Mouse (Mus musculus) ES-E14 (cell line): ENCODE measurements around the gene Hs3st1. TPM values are rescaled to one million over a fixed set of nuclear protein-coding genes. Genes with fewer than 3 reads are reported as not detected.

Experiments
- DNase-seq: peaks from one replicate; pipeline ENCODE4 v3.0.0-alpha.2; 2013; ENCODE audit warnings: low read depth, low spot score
- H3K27ac ChIP-seq: 2 replicates; pipeline ENCODE4 v1.5.1; 2012; ENCODE audit warnings: low read depth, mild to moderate bottlenecking, low read length, moderate library complexity, mixed read lengths; ENCODE audit not compliant: poor library complexity, insufficient read depth, severe bottlenecking
- H3K36me3 ChIP-seq: 2 replicates; pipeline ENCODE4 v1.6.1; 2012; ENCODE audit warnings: mild to moderate bottlenecking, low read length, moderate library complexity, mixed read lengths; ENCODE audit not compliant: control insufficient read depth, poor library complexity, insufficient read depth, severe bottlenecking
- H3K4me1 ChIP-seq, 2 experiments: fragments of 150-350 bp in 1 of 2; sonication (generic) in 1 of 2; 2 replicates each; pipeline ENCODE4 v1.6.1; 2012; ENCODE audit warnings: low read length in 2 of 2, mild to moderate bottlenecking in 1 of 2, mixed read lengths in 1 of 2; ENCODE audit not compliant: control insufficient read depth in 2 of 2, insufficient read depth in 2 of 2, poor library complexity in 1 of 2
- H3K4me3 ChIP-seq, 2 experiments: fragments of 150-350 bp in 1 of 2; sonication (generic) in 1 of 2; 2 replicates each; pipeline ENCODE4 v1.5.1; 2012; ENCODE audit warnings: low read length in 2 of 2, low read depth in 1 of 2, mild to moderate bottlenecking in 1 of 2, mixed read lengths in 1 of 2; ENCODE audit not compliant: insufficient read depth in 1 of 2, poor library complexity in 1 of 2, severe bottlenecking in 1 of 2
- H3K9ac ChIP-seq: 2 replicates; pipeline ENCODE4 v1.6.1; 2012; ENCODE audit warnings: low read depth, mild to moderate bottlenecking, low read length, mixed read lengths; ENCODE audit not compliant: poor library complexity, insufficient read depth, severe bottlenecking
- H3K9me3 ChIP-seq: fragments of 150-350 bp; sonication (generic); 2 replicates; pipeline ENCODE4 v1.6.1; 2012; ENCODE audit warnings: low read depth, mild to moderate bottlenecking, low read length; ENCODE audit not compliant: control insufficient read depth, insufficient read depth
- CHD2 ChIP-seq: IDR thresholded peaks from 2 replicates; pipeline ENCODE4 v1.6.1; 2014; ENCODE audit warnings: mild to moderate bottlenecking, low read depth, low read length, inconsistent platforms
- HCFC1 ChIP-seq: IDR thresholded peaks from 2 replicates; pipeline ENCODE4 v1.6.1; 2012; ENCODE audit warnings: low read length, inconsistent platforms, borderline replicate concordance; ENCODE audit not compliant: insufficient read depth
- MAFK ChIP-seq: IDR thresholded peaks from 2 replicates; pipeline ENCODE4 v1.6.1; 2014; ENCODE audit warnings: mild to moderate bottlenecking, low read depth, low read length, inconsistent platforms; ENCODE audit not compliant: insufficient read depth
- ZC3H11A ChIP-seq: IDR thresholded peaks from 2 replicates; pipeline ENCODE4 v1.6.1; 2012; ENCODE audit warnings: low read depth, mild to moderate bottlenecking, inconsistent platforms, low read length, borderline replicate concordance
- ZNF384 ChIP-seq: IDR thresholded peaks from 2 replicates; pipeline ENCODE4 v1.6.1; 2012; ENCODE audit warnings: low read depth, low read length, inconsistent platforms
- in situ Hi-C, 2 experiments: fragments of 600-800 bp; cut with MboI; formaldehyde crosslinking; loops; one replicate each; pipeline ENCODE4 v1.15.1; 2025; ENCODE audit warnings: low sequenced_read_pairs in 2 of 2, inconsistent platforms in 1 of 2; ENCODE audit not compliant: unreplicated experiment in 2 of 2
- total RNA-seq: library from RNA; depleted of rRNA; stranded (reverse); fragments of 300-350 nt; gene quantifications from 2 replicates; pipeline ENCODE4 v1.2.3, GENCODE M21; 2012

The Hs3st1 gene
- total RNA-seq, 1 experiment = 6.9 TPM

DNA sequence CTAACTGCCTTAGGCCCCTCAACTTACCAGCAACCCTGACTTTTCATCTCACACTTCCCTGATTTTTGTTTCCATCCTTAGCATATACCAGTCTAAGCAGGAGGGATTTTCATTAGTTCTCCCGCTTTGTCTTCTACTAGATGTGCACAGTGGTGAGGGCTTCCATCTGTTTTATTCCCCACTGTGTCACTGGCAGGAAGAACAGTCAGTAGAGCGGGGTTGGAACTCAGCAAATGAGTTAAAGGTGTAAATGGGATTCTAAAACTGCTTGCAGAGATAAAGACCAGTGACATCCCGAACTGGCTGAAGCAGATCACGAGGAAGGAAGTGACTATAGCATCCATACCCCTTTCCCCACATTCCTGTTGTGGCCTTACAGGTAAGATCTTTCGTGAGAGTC is 116.3 kb downstream of the Hs3st1 start:
- Histone ChIP-seq H3K4me3 (no peak overlapping the region), H3K9me3 (no peaks in the 10 kb centered on the region), H3K36me3 (no peaks in the 10 kb centered on the region), H3K9ac (no peak overlapping the region), H3K4me1 (no peaks in the 10 kb centered on the region), H3K27ac (no peak overlapping the region)
- in situ Hi-C loops = loop anchor here (25.0 kb wide), 1 partner anchor 852 kb away; no protein-coding TSS in a partner anchor
- no peak for DNase-seq
- TF ChIP-seq CHD2 (no peak), ZC3H11A (no peak), MAFK (no peak), ZNF384 (no peak), HCFC1 (no peak)

DNA sequence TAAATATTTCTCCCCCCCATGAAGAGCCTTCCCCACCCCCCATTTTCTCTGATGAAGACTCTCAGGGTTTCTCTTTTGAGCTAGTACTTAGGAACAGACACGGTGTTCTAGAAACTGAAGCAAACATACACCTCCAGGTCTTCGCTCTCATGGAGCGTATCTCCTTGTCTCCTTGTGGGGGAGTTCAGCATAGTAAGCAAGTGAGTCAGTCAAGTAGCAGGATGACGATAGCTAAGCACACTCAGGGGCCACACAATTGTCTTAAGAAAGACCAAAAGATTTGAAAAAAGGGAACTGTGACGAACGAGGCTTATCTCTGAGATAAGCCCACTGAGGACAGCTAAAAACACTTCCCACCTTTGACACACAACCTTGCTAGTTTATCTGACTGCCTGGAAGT is 117.4 kb downstream of the Hs3st1 start:
- Histone ChIP-seq H3K36me3 (no peaks in the 10 kb centered on the region), H3K9ac (no peak overlapping the region), H3K27ac (no peak overlapping the region), H3K9me3 (no peaks in the 10 kb centered on the region), H3K4me1 (no peaks in the 10 kb centered on the region), H3K4me3 (no peak overlapping the region)
- TF ChIP-seq ZNF384 (no peak), HCFC1 (no peak), ZC3H11A (no peak), CHD2 (no peak), MAFK (no peak)
- in situ Hi-C loops = loop anchor here (25.0 kb wide), 1 partner anchor 851 kb away; no protein-coding TSS in a partner anchor
- DNase-seq = no peak

DNA sequence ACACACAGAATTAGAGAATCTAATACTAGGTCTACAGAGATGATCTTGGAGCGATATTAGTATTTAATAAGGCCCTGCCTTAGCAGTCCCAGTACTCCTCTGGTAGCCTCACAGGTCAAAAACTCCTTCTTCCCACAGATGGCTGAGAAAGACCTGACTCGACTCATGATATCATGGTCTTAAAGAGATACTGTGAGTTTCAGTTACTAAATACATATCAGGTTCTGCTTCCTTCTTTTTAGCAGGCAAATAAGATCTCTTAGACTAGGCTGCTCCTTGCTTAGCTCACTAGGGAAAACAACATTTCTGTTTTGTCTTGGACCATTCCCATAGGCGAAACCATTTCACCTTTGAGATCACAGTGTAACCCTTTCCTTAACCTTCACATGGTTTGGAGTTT is 119.2 kb downstream of the Hs3st1 start:
- in situ Hi-C loops = loop anchor here (25.0 kb wide), 1 partner anchor 849 kb away; no protein-coding TSS in a partner anchor
- Histone ChIP-seq H3K9ac (no peak overlapping the region), H3K9me3 (no peaks in the 10 kb centered on the region), H3K36me3 (no peaks in the 10 kb centered on the region), H3K4me1 (no peaks in the 10 kb centered on the region), H3K4me3 (no peak overlapping the region), H3K27ac (no peak overlapping the region)
- DNase-seq = no peak
- TF ChIP-seq ZNF384 (no peak), MAFK (no peak), ZC3H11A (no peak), CHD2 (no peak), HCFC1 (no peak)

DNA sequence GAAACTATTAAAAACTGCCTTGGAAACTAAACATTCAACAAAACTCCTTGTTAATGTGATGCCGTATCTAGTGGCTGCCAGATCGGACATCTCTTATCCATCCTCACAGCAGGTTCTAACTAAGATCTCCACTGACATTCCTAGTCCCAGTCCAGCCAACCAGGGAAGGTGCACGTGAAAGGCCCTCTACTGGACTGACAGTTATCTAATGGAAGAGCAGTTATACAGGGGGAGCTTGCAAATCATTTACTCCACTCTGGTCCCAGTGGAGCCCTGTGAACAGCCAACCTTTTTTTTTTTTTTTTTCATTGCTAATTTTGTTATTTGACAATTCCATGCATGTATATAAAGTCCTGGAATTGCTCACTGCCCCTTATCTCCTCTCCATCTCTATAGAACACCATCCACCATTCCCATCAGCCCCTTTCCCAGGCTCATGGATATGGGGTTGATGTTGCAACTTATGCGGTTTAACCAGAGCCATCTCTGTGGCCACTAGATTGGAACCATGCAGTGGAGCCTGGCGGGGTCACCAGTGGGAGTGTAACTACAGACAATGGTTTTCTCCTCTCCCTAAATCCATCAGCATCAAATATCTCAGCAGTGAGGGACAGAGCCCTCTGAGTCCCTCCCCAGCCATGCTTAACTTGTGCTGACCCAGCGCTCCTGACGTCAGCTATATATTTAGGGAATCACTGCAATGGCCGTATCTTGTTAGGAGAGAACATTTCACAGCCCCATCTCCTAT is 120.8 kb downstream of the Hs3st1 start:
- no peaks in the 10 kb centered on the region for H3K4me1 ChIP-seq
- TF ChIP-seq HCFC1 (no peak), ZNF384 (no peak), ZC3H11A (no peak), MAFK (no peak), CHD2 (no peak)
- no peak overlapping the region for H3K9ac ChIP-seq
- no peak overlapping the region for H3K27ac ChIP-seq
- no peak for DNase-seq
- H3K36me3 ChIP-seq = no peaks in the 10 kb centered on the region
- no peak overlapping the region for H3K4me3 ChIP-seq
- in situ Hi-C loops = loop anchor here (25.0 kb wide), 1 partner anchor 847 kb away; no protein-coding TSS in a partner anchor
- H3K9me3 ChIP-seq = no peaks in the 10 kb centered on the region
